Comparison of ENCODE assay signal across 8 mouse cellular contexts in genomic region chr4:116159912-116160311, GRCm38 (mm10). TPM values are rescaled to one million over a fixed set of nuclear protein-coding genes. Genes with fewer than 3 reads are reported as not detected.
DNase-seq lines count a peak whose midpoint lies in the region; ATAC-seq and TF ChIP-seq lines count a peak whose summit lies in the region.
"Had no signal": no experiment of that assay in that cellular context is flagged by ENCODE, and none has a peak within 500 bp of the region (broad histone marks: within the 10 kb centered on the region; RNA-seq: fewer than 3 reads in every experiment).

No protein-coding gene starts in this region.

- no peak overlapping the region for H3K9ac ChIP-seq in intestine, postnatal 0 days (ENCODE audit: low read depth, low read length)
- no peak overlapping the region for H3K9ac ChIP-seq in intestine, embryonic 16.5 days (ENCODE audit: low read depth, low read length)
- no peak overlapping the region for H3K9ac ChIP-seq in CH12.LX (ENCODE audit: insufficient read depth, low read depth)
- no peak overlapping the region for H3K9ac ChIP-seq in lung, postnatal 0 days (replicated peaks; ENCODE audit: low read depth)

- dilution Hi-C loops in CH12.LX (cut with MboI; ENCODE audit: extremely low pct_ligation_motif_present, extremely low pct_unique_long_range_greater_than_20kb, low sequenced_read_pairs) = no loop called here

- H3K27ac ChIP-seq in intestine, postnatal 0 days (ENCODE audit: low read depth, low read length) = no peak overlapping the region
- no peak overlapping the region for H3K27ac ChIP-seq in intestine, embryonic 16.5 days (ENCODE audit: low read length)
- H3K27ac ChIP-seq in CH12.LX (ENCODE audit: insufficient read depth, low read depth) = no peak overlapping the region
- H3K27ac ChIP-seq in lung, postnatal 0 days (ENCODE audit: low read length) = 0 out of 2 replicates have a peak overlapping the region, but pooled peaks have one; percentile 5

- TF ChIP-seq CTCF in intestine, postnatal 0 days (IDR thresholded peaks at IDR 0.05; ENCODE audit: low read depth) = peak; percentile 72
- peak; percentile 55 to 68 for TF ChIP-seq CTCF in CH12.LX (conservative IDR thresholded peaks at IDR 0.05 in 1 of 2, IDR thresholded peaks at IDR 0.05 in 1 of 2; ENCODE audit: low read depth in 2 of 2, low read length in 2 of 2)
- peak; percentile 77 for TF ChIP-seq CTCF in lung, postnatal 0 days (IDR thresholded peaks at IDR 0.05)

- H3K27me3 ChIP-seq in intestine, postnatal 0 days (replicated peaks; ENCODE audit: control insufficient read depth, insufficient read depth, low read length) = no peaks in the 10 kb centered on the region
- no peaks in the 10 kb centered on the region for H3K27me3 ChIP-seq in intestine, embryonic 16.5 days (replicated peaks; ENCODE audit: control insufficient read depth, insufficient read depth, low read length)
- H3K27me3 ChIP-seq in CH12.LX (replicated peaks) = no peaks in the 10 kb centered on the region
- H3K27me3 ChIP-seq in lung, postnatal 0 days (replicated peaks; ENCODE audit: insufficient read depth, low read length) = no peaks in the 10 kb centered on the region

- H3K4me1 ChIP-seq in intestine, postnatal 0 days (replicated peaks; ENCODE audit: control insufficient read depth, insufficient read depth, low read length) = no peaks in the 10 kb centered on the region
- peaks cover 9% of the 10 kb centered on the region for H3K4me1 ChIP-seq in intestine, embryonic 16.5 days (ENCODE audit: control insufficient read depth, insufficient read depth, low read length)
- H3K4me1 ChIP-seq in CH12.LX (ENCODE audit: control insufficient read depth in 1 of 2, insufficient read depth in 2 of 2) = peaks cover 0 to 12% of the 10 kb centered on the region in 2 experiments; a peak in 2 of 4 replicates
- H3K4me1 ChIP-seq in lung, postnatal 0 days (ENCODE audit: insufficient read depth, low read depth, low read length) = no peaks in the 10 kb centered on the region

- ATAC-seq in intestine, postnatal 0 days = no peak
- no peak for ATAC-seq in intestine, embryonic 16.5 days
- peak; percentile 20; the same call in 1 of the 2 replicates for ATAC-seq in lung, postnatal 0 days

- no peaks in the 10 kb centered on the region for H3K79me2 ChIP-seq in CH12.LX (replicated peaks; ENCODE audit: control insufficient read depth, extremely low read depth, insufficient read depth, poor library complexity, severe bottlenecking)

- no peak overlapping the region for H3K4me2 ChIP-seq in intestine, postnatal 0 days (replicated peaks; ENCODE audit: low read depth)
- no peak overlapping the region for H3K4me2 ChIP-seq in intestine, embryonic 16.5 days (ENCODE audit: low read depth, low read length)
- H3K4me2 ChIP-seq in CH12.LX (ENCODE audit: insufficient read depth, low read depth, poor library complexity, severe bottlenecking) = no peak overlapping the region
- H3K4me2 ChIP-seq in lung, postnatal 0 days (replicated peaks; ENCODE audit: low read depth, low read length) = no peak overlapping the region

- DNase-seq in CH12.LX (ENCODE audit: extremely low read depth) (no peak), ZHBTc4 (ENCODE audit: low read depth, low spot score) (peak; percentile 53)
- peak; percentile 70 for DNase-seq in lung, postnatal 0 days (ENCODE audit: low spot score)
- peak; percentile 67 for DNase-seq in thymus, postnatal 14 days
- DNase-seq in urinary bladder, adult 2 months (ENCODE audit: low spot score) = no peak

- TF ChIP-seq POLR2A in CH12.LX (IDR thresholded peaks at IDR 0.05; ENCODE audit: low read depth, low read length) = no peak

- peaks cover 36% of the 10 kb centered on the region for H3K36me3 ChIP-seq in intestine, postnatal 0 days (ENCODE audit: control insufficient read depth, insufficient read depth)
- H3K36me3 ChIP-seq in intestine, embryonic 16.5 days (ENCODE audit: control insufficient read depth, insufficient read depth, low read length) = peaks cover 21% of the 10 kb centered on the region
- peaks cover 39 to 89% of the 10 kb centered on the region in 2 experiments for H3K36me3 ChIP-seq in CH12.LX (replicated peaks in 1 of 2; ENCODE audit: control insufficient read depth in 1 of 2, insufficient read depth in 1 of 2, low read length in 1 of 2)
- peaks cover 27% of the 10 kb centered on the region for H3K36me3 ChIP-seq in lung, postnatal 0 days (ENCODE audit: insufficient read depth, low read length)

- in situ Hi-C loops in CH12.LX (cut with MboI; ENCODE audit: low pct_ligation_motif_present, low pct_unique_long_range_greater_than_20kb, low sequenced_read_pairs) = loop anchor here (25.0 kb wide), 2 partner anchors 177 to 652 kb away; partner anchors contain the start of genes Hpdl, Mutyh and Toe1

- peak; percentile 60 for TF ChIP-seq RAD21 in CH12.LX (IDR thresholded peaks at IDR 0.05; ENCODE audit: low read depth, low read length)

- H3K9me3 ChIP-seq in intestine, postnatal 0 days (ENCODE audit: control insufficient read depth) = no peaks in the 10 kb centered on the region
- H3K9me3 ChIP-seq in intestine, embryonic 16.5 days (ENCODE audit: control insufficient read depth, low read length) = no peaks in the 10 kb centered on the region
- H3K9me3 ChIP-seq in CH12.LX (replicated peaks; ENCODE audit: low read length) = no peaks in the 10 kb centered on the region
- no peaks in the 10 kb centered on the region for H3K9me3 ChIP-seq in lung, postnatal 0 days (ENCODE audit: low read length)

- WGBS in intestine, postnatal 0 days = 72% methylated on average over 3 of the region's 3 CpGs
- WGBS in intestine, embryonic 16.5 days = 82% methylated on average over 3 of the region's 3 CpGs
- 66% methylated on average over 3 of the region's 3 CpGs for WGBS in lung, postnatal 0 days

- H3K4me3 ChIP-seq in intestine, postnatal 0 days (ENCODE audit: low read depth, low read length) = no peak overlapping the region
- H3K4me3 ChIP-seq in intestine, embryonic 16.5 days (ENCODE audit: low read length) = no peak overlapping the region
- no peak overlapping the region for H3K4me3 ChIP-seq in CH12.LX (replicated peaks in 1 of 3; ENCODE audit: low read depth in 2 of 3, low read length in 2 of 3, poor library complexity in 1 of 3)
- no peak overlapping the region for H3K4me3 ChIP-seq in lung, postnatal 0 days (ENCODE audit: low read depth, low read length)

- no peak for TF ChIP-seq EP300 in CH12.LX (IDR thresholded peaks at IDR 0.05; ENCODE audit: low read length)
- no peak for TF ChIP-seq EP300 in lung, postnatal 0 days (IDR thresholded peaks at IDR 0.05)

TF ChIP-seq in CH12.LX, 34 proteins besides CTCF, POLR2A, EP300 and RAD21:
- TF ChIP-seq SMC3 (IDR thresholded peaks at IDR 0.05; ENCODE audit: low read depth, low read length) (peak; percentile 45), PAX5 (IDR thresholded peaks at IDR 0.05; ENCODE audit: low read length) (no peak)

RNA-seq across cellular contexts. Expression of gene Tspan1, which starts 7.5 kb away (rescaled TPM):
- 40.1 and 63.8 TPM in 2 replicates for polyA plus RNA-seq in intestine, postnatal 0 days (2015; fragmentation: Nextera tagmentation; extraction: Ambion mirVana)
- 48.9 and 52.5 TPM in 2 replicates for polyA plus RNA-seq in intestine, embryonic 16.5 days (2015; fragmentation: Nextera tagmentation; extraction: Ambion mirVana)
- total RNA-seq in CH12.LX (2012; rRNA removed) = 0.08 and 0.13 TPM in 2 replicates
- not detected in 2 replicates for total RNA-seq in CH12.LX (2014; rRNA removed)
- 0.12 TPM in 1 of 2 replicates, not detected in the other for polyA plus RNA-seq in CH12.LX (2012; ENCODE audit: insufficient read length, low read depth)
- polyA plus RNA-seq in lung, postnatal 0 days (2015; fragmentation: Nextera tagmentation; extraction: Ambion mirVana) = 118 and 131 TPM in 2 replicates
- polyA plus RNA-seq in urinary bladder, adult 2 months (2012; rRNA removed) = 0.62 and 0.83 TPM in 2 replicates

RNA-seq across cellular contexts. Expression of gene Lurap1, which starts 8.8 kb away (rescaled TPM):
- 0.56 and 0.68 TPM in 2 replicates for polyA plus RNA-seq in intestine, postnatal 0 days (2015; fragmentation: Nextera tagmentation; extraction: Ambion mirVana)
- 1.1 and 1.4 TPM in 2 replicates for polyA plus RNA-seq in intestine, embryonic 16.5 days (2015; fragmentation: Nextera tagmentation; extraction: Ambion mirVana)
- 0.21 TPM in 1 of 2 replicates, not detected in the other for total RNA-seq in CH12.LX (2012; rRNA removed)
- not detected in 2 replicates for total RNA-seq in CH12.LX (2014; rRNA removed)
- polyA plus RNA-seq in CH12.LX (2012; ENCODE audit: insufficient read length, low read depth) = 0.10 and 0.14 TPM in 2 replicates
- polyA plus RNA-seq in lung, postnatal 0 days (2015; fragmentation: Nextera tagmentation; extraction: Ambion mirVana) = 2.6 and 2.8 TPM in 2 replicates
- polyA plus RNA-seq in urinary bladder, adult 2 months (2012; rRNA removed) = 3.9 and 4.5 TPM in 2 replicates

RNA-seq across cellular contexts. Expression of gene 1700042G07Rik, which starts 13.3 kb away (rescaled TPM):
- polyA plus RNA-seq in intestine, postnatal 0 days (2015; fragmentation: Nextera tagmentation; extraction: Ambion mirVana) = not detected in 2 replicates
- polyA plus RNA-seq in intestine, embryonic 16.5 days (2015; fragmentation: Nextera tagmentation; extraction: Ambion mirVana) = not detected in 2 replicates
- not detected in 2 replicates for total RNA-seq in CH12.LX (2012; rRNA removed)
- not detected in 2 replicates for total RNA-seq in CH12.LX (2014; rRNA removed)
- not detected in 2 replicates for polyA plus RNA-seq in CH12.LX (2012; ENCODE audit: insufficient read length, low read depth)
- polyA plus RNA-seq in lung, postnatal 0 days (2015; fragmentation: Nextera tagmentation; extraction: Ambion mirVana) = not detected in 2 replicates
- polyA plus RNA-seq in urinary bladder, adult 2 months (2012; rRNA removed) = not detected in 2 replicates
- total RNA-seq: left cerebral cortex, postnatal 25 days had no signal

RNA-seq across cellular contexts. Expression of gene Gm49337, which starts 13.3 kb away (rescaled TPM):
- polyA plus RNA-seq in intestine, postnatal 0 days (2015; fragmentation: Nextera tagmentation; extraction: Ambion mirVana) = not detected in 2 replicates
- not detected in 2 replicates for polyA plus RNA-seq in intestine, embryonic 16.5 days (2015; fragmentation: Nextera tagmentation; extraction: Ambion mirVana)
- not detected in 2 replicates for total RNA-seq in CH12.LX (2012; rRNA removed)
- total RNA-seq in CH12.LX (2014; rRNA removed) = not detected in 2 replicates
- not detected in 2 replicates for polyA plus RNA-seq in CH12.LX (2012; ENCODE audit: insufficient read length, low read depth)
- polyA plus RNA-seq in lung, postnatal 0 days (2015; fragmentation: Nextera tagmentation; extraction: Ambion mirVana) = not detected in 2 replicates
- not detected in 2 replicates for polyA plus RNA-seq in urinary bladder, adult 2 months (2012; rRNA removed)
- total RNA-seq: left cerebral cortex, postnatal 25 days had no signal

RNA-seq across cellular contexts. Expression of gene Pomgnt1, which starts 36.3 kb away (rescaled TPM):
- 18.1 and 18.2 TPM in 2 replicates for polyA plus RNA-seq in intestine, postnatal 0 days (2015; fragmentation: Nextera tagmentation; extraction: Ambion mirVana)
- polyA plus RNA-seq in intestine, embryonic 16.5 days (2015; fragmentation: Nextera tagmentation; extraction: Ambion mirVana) = 35.2 and 39.9 TPM in 2 replicates
- total RNA-seq in CH12.LX (2012; rRNA removed) = 33.0 and 52.2 TPM in 2 replicates
- 39.9 and 40.7 TPM in 2 replicates for total RNA-seq in CH12.LX (2014; rRNA removed)
- 40.2 and 42.8 TPM in 2 replicates for polyA plus RNA-seq in CH12.LX (2012; ENCODE audit: insufficient read length, low read depth)
- 40.7 and 40.8 TPM in 2 replicates for polyA plus RNA-seq in lung, postnatal 0 days (2015; fragmentation: Nextera tagmentation; extraction: Ambion mirVana)
- polyA plus RNA-seq in urinary bladder, adult 2 months (2012; rRNA removed) = 62.6 and 72.7 TPM in 2 replicates

Comparison
In these comparisons a context has a peak if more than half of its experiments do, and no peak if none do; other contexts are left out.
1. DNase-seq: peak in ZHBTc4 (single experiment), lung, postnatal 0 days (single experiment) and thymus, postnatal 14 days (single experiment); none in CH12.LX (single experiment) and urinary bladder, adult 2 months (single experiment).
2. RNA of gene Tspan1, which starts 7.5 kb away (polyA plus RNA-seq): 118 to 131 TPM in lung, postnatal 0 days, 40.1 to 63.8 TPM in intestine, postnatal 0 days and 48.9 to 52.5 TPM in intestine, embryonic 16.5 days; 0.62 to 0.83 TPM in urinary bladder, adult 2 months and 0.12 TPM in CH12.LX; every median in the first group is over 10 times any median in the second.
3. Peak in every context shown above with its lines, with median percentiles within 50 percentile points of each other: CTCF ChIP-seq.